Mouse (Mus musculus): Measurements from ENCODE around the gene Pard3b.

DNA sequence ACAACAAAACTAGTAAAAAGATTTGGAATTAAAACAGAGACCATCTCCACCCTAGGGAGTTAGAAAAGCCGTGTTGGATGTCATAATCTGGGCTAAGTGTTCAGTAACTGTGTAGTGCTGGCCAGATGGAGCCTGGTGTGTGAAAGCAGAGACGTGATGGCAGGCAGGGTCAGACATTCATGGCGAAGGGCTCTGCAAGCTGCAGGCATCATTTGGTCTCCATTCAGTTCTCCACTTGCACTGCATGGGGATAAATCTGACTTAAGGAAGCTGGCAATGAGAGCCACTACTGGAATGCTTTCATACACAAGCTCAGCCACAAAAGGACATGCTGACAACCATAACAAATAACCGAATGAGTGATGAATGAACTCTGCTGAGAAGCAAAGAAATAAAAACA, 265.4 kb downstream of the Pard3b start:
- TF ChIP-seq MEF2A (IDR thresholded peaks at IDR 0.05; ENCODE audit: borderline replicate concordance, low read depth, low read length) (no peak), TCF12 (IDR thresholded peaks at IDR 0.05; ENCODE audit: low read depth, low read length) (no peak), CTCF (conservative IDR thresholded peaks at IDR 0.05 in 1 of 2, IDR thresholded peaks at IDR 0.05 in 1 of 2; ENCODE audit: low read depth in 2 of 2, low read length in 2 of 2) (no peak), POLR2AphosphoS2 (IDR thresholded peaks at IDR 0.05; ENCODE audit: low read depth, low read length) (no peak)
